Mouse (Mus musculus) hindbrain, embryonic 11.5 days (tissue): ENCODE results near the gene Pofut1. TPM values are rescaled to one million over a fixed set of nuclear protein-coding genes. Genes with fewer than 3 reads are reported as not detected.

ENCODE experiments used
- ATAC-seq: fragments of 200-750 bp; cut with Nextera tagmentation; 2 replicates; pipeline ENCODE4 v1.8.0; 2017; ENCODE audit warnings: mild to moderate bottlenecking, moderate TSS enrichment, moderate library complexity; ENCODE audit not compliant: low FRiP score
- DNase-seq: peaks from one replicate; pipeline ENCODE4 v3.0.0-alpha.2; 2015; ENCODE audit warnings: low spot score
- H3K27ac ChIP-seq: fragments of 300-500 bp; sonication (generic); 2 replicates; pipeline ENCODE4 v1.5.1; 2014; ENCODE audit warnings: mild to moderate bottlenecking, low read depth, low read length
- H3K27me3 ChIP-seq: fragments of 300-500 bp; sonication (generic); 2 replicates; pipeline ENCODE4 v1.6.1; 2014; ENCODE audit warnings: mild to moderate bottlenecking, low read length, moderate library complexity, mixed read lengths; ENCODE audit not compliant: control insufficient read depth, insufficient read depth
- H3K36me3 ChIP-seq: fragments of 300-500 bp; sonication (generic); 2 replicates; pipeline ENCODE4 v1.6.1; 2014; ENCODE audit warnings: mild to moderate bottlenecking, low read length, moderate library complexity, mixed read lengths; ENCODE audit not compliant: control insufficient read depth, insufficient read depth
- H3K4me1 ChIP-seq: fragments of 300-500 bp; sonication (generic); replicated peaks from 2 replicates; pipeline ENCODE4 v1.6.1; 2014; ENCODE audit warnings: low read length, mixed read lengths; ENCODE audit not compliant: control insufficient read depth, insufficient read depth
- H3K4me2 ChIP-seq: fragments of 300-500 bp; sonication (generic); replicated peaks from 2 replicates; pipeline ENCODE4 v1.6.1; 2014; ENCODE audit warnings: mild to moderate bottlenecking, low read depth, low read length
- H3K4me3 ChIP-seq: fragments of 300-500 bp; sonication (generic); 2 replicates; pipeline ENCODE4 v1.5.1; 2014; ENCODE audit warnings: low read depth, low read length
- H3K9ac ChIP-seq: fragments of 300-500 bp; sonication (generic); 2 replicates; pipeline ENCODE4 v1.6.1; 2014; ENCODE audit warnings: low read depth, low read length
- H3K9me3 ChIP-seq: fragments of 300-500 bp; sonication (generic); 2 replicates; pipeline ENCODE4 v1.6.1; 2016; ENCODE audit warnings: low read length; ENCODE audit not compliant: control insufficient read depth
- WGBS: fragments of 180-500 bp; shearing (Covaris S2); extraction: QIAGEN DNeasy Blood & Tissue Kit; methylation state at CpG from one replicate; pipeline ENCODE4 v1.1.7; 2014; 5-methylcytosine and 5-hydroxymethylcytosine counted together
- polyA plus RNA-seq: library from polyadenylated mRNA; unstranded; fragments of >200 nt; fragmentation: Nextera tagmentation; extraction: Ambion mirVana; gene quantifications from 2 replicates; pipeline ENCODE4 v1.2.1, GENCODE M21; 2014

Gene Pofut1
- polyA plus RNA-seq, 1 experiment from 2014 or later: 8.4 TPM

DNA sequence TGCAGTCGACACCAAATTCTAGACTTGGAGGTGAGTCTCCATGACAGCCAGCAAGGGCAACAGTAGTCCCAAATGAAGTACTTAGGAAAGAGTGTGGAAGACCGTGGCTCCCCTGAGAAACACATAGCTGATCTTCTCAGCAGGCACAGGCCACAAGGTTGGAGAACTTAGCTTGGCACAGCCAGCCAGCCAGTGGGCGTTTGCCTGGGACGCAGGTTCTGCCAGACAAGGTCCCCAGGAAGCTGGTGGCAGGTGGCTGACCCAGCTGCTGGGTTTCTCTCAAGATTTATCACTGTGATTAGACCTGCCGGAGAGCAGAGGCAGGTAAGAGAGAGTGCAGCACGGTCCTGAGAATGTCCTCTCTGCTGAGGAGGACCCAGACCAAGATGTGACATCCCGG is 67.3 kb downstream of the Pofut1 start:
- Histone ChIP-seq H3K27me3 (no peaks in the 10 kb centered on the region), H3K9ac (no peak overlapping the region), H3K9me3 (no peaks in the 10 kb centered on the region), H3K4me2 (no peak overlapping the region), H3K36me3 (no peaks in the 10 kb centered on the region), H3K4me1 (no peaks in the 10 kb centered on the region), H3K4me3 (no peak overlapping the region), H3K27ac (no peak overlapping the region)
- 87% methylated on average over 7 of the region's 7 CpGs for WGBS
- ATAC-seq (no peak), DNase-seq (no peak)

DNA sequence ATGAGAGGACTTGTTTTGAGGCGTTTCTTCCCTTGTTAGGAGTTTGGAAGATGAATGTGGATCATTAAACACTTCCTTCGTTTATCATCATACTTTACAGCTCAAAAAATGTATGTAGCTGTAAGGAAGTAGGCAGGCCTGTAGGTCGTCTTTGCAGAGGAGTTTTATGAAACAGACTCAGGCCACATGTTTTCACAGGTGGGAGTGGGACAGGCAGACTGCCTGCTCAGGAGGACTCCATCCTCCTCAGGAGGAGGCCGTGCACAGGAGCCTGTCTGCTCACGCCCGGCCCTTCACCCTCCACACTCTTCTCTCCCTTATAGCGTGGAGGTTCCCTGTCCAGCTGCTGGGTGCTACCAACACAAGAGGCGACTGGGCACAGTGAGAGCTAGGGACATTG is 67.8 kb downstream of the Pofut1 start:
- WGBS: 79% methylated on average over 8 of the region's 8 CpGs
- no peaks in the 10 kb centered on the region for H3K4me1 ChIP-seq
- H3K9ac ChIP-seq: no peak overlapping the region
- no peak for ATAC-seq
- no peak overlapping the region for H3K4me2 ChIP-seq
- no peaks in the 10 kb centered on the region for H3K9me3 ChIP-seq
- H3K27me3 ChIP-seq: no peaks in the 10 kb centered on the region
- no peaks in the 10 kb centered on the region for H3K36me3 ChIP-seq
- no peak for DNase-seq
- no peak overlapping the region for H3K27ac ChIP-seq
- H3K4me3 ChIP-seq: no peak overlapping the region

DNA sequence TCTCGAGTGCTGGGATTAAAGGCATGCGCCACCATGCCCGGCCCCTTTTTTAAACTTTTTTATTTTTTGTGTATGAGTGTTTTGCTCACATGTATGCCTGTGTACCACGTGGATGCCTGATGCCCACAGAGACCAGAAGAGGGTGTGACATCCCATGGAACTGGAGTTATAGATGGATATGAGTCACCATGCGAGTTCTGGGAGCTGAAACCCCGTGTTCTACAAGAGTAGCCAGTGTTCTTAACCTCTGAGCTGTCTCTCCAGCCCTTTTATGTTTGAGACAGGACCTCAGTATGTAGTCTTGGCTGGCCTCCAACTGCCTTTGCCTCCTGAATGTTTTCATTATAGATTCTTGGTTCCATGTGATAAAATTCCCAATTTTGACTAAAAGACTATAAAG is 68.9 kb downstream of the Pofut1 start:
- Histone ChIP-seq H3K27me3 (no peaks in the 10 kb centered on the region), H3K27ac (no peak overlapping the region), H3K4me3 (no peak overlapping the region), H3K36me3 (no peaks in the 10 kb centered on the region), H3K4me2 (no peak overlapping the region), H3K9ac (no peak overlapping the region), H3K4me1 (no peaks in the 10 kb centered on the region), H3K9me3 (no peaks in the 10 kb centered on the region)
- WGBS: 90% methylated on average over 6 of the region's 6 CpGs
- no peak for DNase-seq
- no peak for ATAC-seq

DNA sequence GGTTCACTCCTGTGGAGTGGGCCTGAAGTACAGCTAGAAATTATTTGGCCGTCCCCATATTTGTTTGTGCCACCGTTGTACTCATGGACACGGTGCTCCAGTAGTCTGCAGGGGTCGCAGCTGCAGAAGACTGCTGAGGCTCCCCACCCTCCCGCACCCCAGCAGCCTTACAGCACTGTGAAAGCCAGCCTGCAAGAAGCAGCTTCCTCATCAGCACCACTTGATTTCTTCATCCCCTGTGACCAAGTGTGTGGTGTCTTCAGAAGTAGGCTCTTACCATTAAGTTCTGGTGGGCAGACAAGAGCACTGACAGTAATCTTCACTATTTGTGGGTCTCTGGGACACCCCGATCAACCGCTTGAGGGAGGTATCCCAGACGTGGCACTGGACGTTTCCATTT is 71.6 kb downstream of the Pofut1 start:
- H3K4me3 ChIP-seq: no peak overlapping the region
- H3K4me1 ChIP-seq: no peaks in the 10 kb centered on the region
- no peaks in the 10 kb centered on the region for H3K9me3 ChIP-seq
- DNase-seq (no peak), ATAC-seq (no peak)
- no peaks in the 10 kb centered on the region for H3K27me3 ChIP-seq
- H3K27ac ChIP-seq: no peak overlapping the region
- WGBS: 91% methylated on average over 9 of the region's 9 CpGs
- 0 out of 2 replicates have a peak, but pooled peaks cover 2% of the 10 kb centered on the region for H3K36me3 ChIP-seq
- no peak overlapping the region for H3K9ac ChIP-seq
- no peak overlapping the region for H3K4me2 ChIP-seq

DNA sequence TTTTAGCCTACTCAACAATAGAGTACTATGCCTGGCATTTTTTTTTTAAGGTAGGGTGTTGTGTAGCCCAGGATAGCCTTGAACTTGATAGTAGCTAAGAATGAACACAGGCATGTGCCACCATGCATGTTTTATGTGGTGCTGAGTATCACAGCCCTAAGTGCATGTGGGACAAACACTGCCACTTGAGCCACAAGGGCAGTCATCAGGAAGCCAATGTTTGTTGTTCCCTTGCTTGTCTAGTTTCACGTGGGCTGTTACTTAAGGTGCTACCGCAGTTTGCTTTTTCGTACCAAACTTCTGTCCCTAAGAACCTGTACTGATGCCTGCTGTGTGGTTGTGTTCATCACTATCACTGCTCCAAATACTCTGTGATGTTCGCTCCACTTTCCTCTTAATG is 77.1 kb downstream of the Pofut1 start:
- 93% methylated on average over 4 of the region's 4 CpGs for WGBS
- H3K9ac ChIP-seq: no peak overlapping the region
- H3K27ac ChIP-seq: no peak overlapping the region
- ATAC-seq (no peak), DNase-seq (no peak)
- no peaks in the 10 kb centered on the region for H3K27me3 ChIP-seq
- no peaks in the 10 kb centered on the region for H3K9me3 ChIP-seq
- H3K36me3 ChIP-seq: 0 out of 2 replicates have a peak, but pooled peaks cover 2% of the 10 kb centered on the region
- H3K4me1 ChIP-seq: no peaks in the 10 kb centered on the region
- H3K4me2 ChIP-seq: no peak overlapping the region
- H3K4me3 ChIP-seq: no peak overlapping the region

DNA sequence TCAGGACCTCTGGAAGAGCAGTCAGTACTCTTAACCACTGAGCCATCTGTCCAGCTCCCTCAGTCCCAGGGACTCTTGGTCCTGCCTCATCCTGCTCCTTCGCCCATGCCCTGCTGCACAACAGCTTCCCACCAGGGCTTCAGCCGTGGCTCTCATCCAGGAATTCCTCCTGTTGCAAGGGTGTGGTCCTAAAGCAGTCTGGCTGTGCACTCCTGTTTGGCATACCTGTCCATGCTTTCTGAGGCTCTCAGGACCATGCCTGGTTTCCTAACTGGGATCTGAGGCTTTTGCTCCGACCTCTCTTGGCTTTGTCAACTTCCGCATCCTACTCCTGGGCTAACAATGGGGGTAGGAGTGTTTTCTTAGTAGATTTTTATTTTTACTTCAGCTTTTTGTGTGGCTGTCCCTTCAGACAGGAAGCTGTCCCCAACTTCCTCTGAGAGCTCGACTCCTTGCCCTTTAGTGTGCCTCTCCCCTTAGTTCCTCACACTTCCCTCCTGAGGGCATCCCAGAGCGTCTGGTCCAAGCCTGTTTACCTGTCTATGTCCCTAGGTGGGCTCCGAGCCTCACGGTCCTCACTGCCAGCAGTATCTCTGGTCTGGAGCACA is 77.8 kb downstream of the Pofut1 start:
- DNase-seq: no peak
- no peaks in the 10 kb centered on the region for H3K9me3 ChIP-seq
- no peak overlapping the region for H3K4me2 ChIP-seq
- ATAC-seq: no peak
- H3K4me3 ChIP-seq: no peak overlapping the region
- H3K4me1 ChIP-seq: no peaks in the 10 kb centered on the region
- H3K27me3 ChIP-seq: no peaks in the 10 kb centered on the region
- 81% methylated on average over 8 of the region's 8 CpGs for WGBS
- H3K36me3 ChIP-seq: peaks cover 4% of the 10 kb centered on the region
- no peak overlapping the region for H3K27ac ChIP-seq
- no peak overlapping the region for H3K9ac ChIP-seq

Other genes starting within 250 kb of the Pofut1 start
- 71.1 and 96.5 TPM in 2 replicates for gene Pdrg1, start 226.1 kb upstream of the Pofut1 start, polyA plus RNA-seq
- 0.45 and 0.81 TPM in 2 replicates for gene Xkr7, start 209.7 kb upstream of the Pofut1 start, polyA plus RNA-seq
- 2.1 and 2.2 TPM in 2 replicates for gene Ccm2l, start 175.6 kb upstream of the Pofut1 start, polyA plus RNA-seq
- gene Hck, start 133.1 kb upstream of the Pofut1 start, polyA plus RNA-seq: 2.0 and 2.4 TPM in 2 replicates
- 77.9 and 82.9 TPM in 2 replicates for gene Tm9sf4, start 80.2 kb upstream of the Pofut1 start, polyA plus RNA-seq
- gene Tspyl3, start 16.1 kb upstream of the Pofut1 start, polyA plus RNA-seq: 7.0 and 7.4 TPM in 2 replicates
- gene Plagl2, start 107 bp upstream of the Pofut1 start, polyA plus RNA-seq: 26.9 and 27.1 TPM in 2 replicates
- gene Kif3b, start 49.9 kb downstream of the Pofut1 start, polyA plus RNA-seq: 8.2 and 9.4 TPM in 2 replicates
- 19.0 and 21.0 TPM in 2 replicates for gene Asxl1, start 104.3 kb downstream of the Pofut1 start, polyA plus RNA-seq